Mouse (Mus musculus) C2C12 (cell line): ENCODE results near the gene Cdv3. TPM values are rescaled to one million over a fixed set of nuclear protein-coding genes. Genes with fewer than 3 reads are reported as not detected.

Experiments used
- H3K27me3 ChIP-seq: one replicate; pipeline ENCODE4 v1.6.1; 2011; ENCODE audit not compliant: control insufficient read depth, insufficient read depth, insufficient read length
- H3K36me3 ChIP-seq: one replicate; pipeline ENCODE4 v1.6.1; 2011; ENCODE audit not compliant: control insufficient read depth, insufficient read depth
- H3K4me3 ChIP-seq: one replicate; pipeline ENCODE4 v1.5.1; 2011; ENCODE audit warnings: mild to moderate bottlenecking, control low read depth; ENCODE audit not compliant: poor library complexity, insufficient read depth, severe bottlenecking
- H3K79me2 ChIP-seq: one replicate; pipeline ENCODE4 v1.6.1; 2011; ENCODE audit not compliant: control insufficient read depth, insufficient read depth
- H3K79me3 ChIP-seq: one replicate; pipeline ENCODE4 v1.6.1; 2011; ENCODE audit warnings: low read depth, control low read depth
- H3ac ChIP-seq: one replicate; pipeline ENCODE3; 2011; ENCODE audit warnings: low read depth; ENCODE audit not compliant: control insufficient read depth, insufficient read length
- CEBPB ChIP-seq: IDR thresholded peaks from one replicate; pipeline ENCODE4 v1.6.1; 2011; ENCODE audit warnings: low read depth, mild to moderate bottlenecking, control low read depth, moderate library complexity
- CTCF ChIP-seq: IDR thresholded peaks from one replicate; pipeline ENCODE4 v1.5.1; 2011; ENCODE audit not compliant: control insufficient read depth, insufficient read depth, insufficient read length
- FOSL1 ChIP-seq: IDR thresholded peaks from one replicate; pipeline ENCODE4 v1.8.0; 2011; ENCODE audit warnings: mild to moderate bottlenecking, low read length; ENCODE audit not compliant: poor library complexity, insufficient read depth, severe bottlenecking
- MAX ChIP-seq: IDR thresholded peaks from one replicate; pipeline ENCODE4 v1.6.1; 2011; ENCODE audit warnings: mild to moderate bottlenecking, control low read depth
- MYOD1 ChIP-seq: IDR thresholded peaks from one replicate; pipeline ENCODE4 v1.6.1; 2011; ENCODE audit warnings: low read depth; ENCODE audit not compliant: control insufficient read depth, insufficient read length
- MYOG ChIP-seq: IDR thresholded peaks from one replicate; pipeline ENCODE4 v1.6.1; 2011; ENCODE audit not compliant: control insufficient read depth, insufficient read length; ENCODE audit errors: extremely low read depth
- USF1 ChIP-seq: IDR thresholded peaks from one replicate; pipeline ENCODE4 v1.6.1; 2011; ENCODE audit warnings: low read depth, mild to moderate bottlenecking, control low read depth, moderate library complexity
- long read RNA-seq, 2 experiments: library from polyadenylated mRNA; unstranded; transcript quantifications; one replicate each; pipeline ENCODE4 v2.0.0; 2019 to 2020
- polyA plus RNA-seq: library from polyadenylated mRNA; unstranded; fragments of >200 nt; fragmentation: generic; extraction: Trizol; gene quantifications from one replicate; pipeline ENCODE4 v1.2.1, GENCODE M21; 2012; ENCODE audit warnings: missing spikeins

Cdv3 gene
- 89.2 TPM for polyA plus RNA-seq
- long read RNA-seq, experiment 1, partial matches to known transcripts = 32 of 32 reads
- long read RNA-seq, experiment 1, other reads (novel, unspliced or antisense) = 0 of 32 reads
- long read RNA-seq, experiment 2, partial matches to known transcripts = 2 of 24 reads
- long read RNA-seq, experiment 2, other reads (novel, unspliced or antisense) = 20 of 24 reads

DNA sequence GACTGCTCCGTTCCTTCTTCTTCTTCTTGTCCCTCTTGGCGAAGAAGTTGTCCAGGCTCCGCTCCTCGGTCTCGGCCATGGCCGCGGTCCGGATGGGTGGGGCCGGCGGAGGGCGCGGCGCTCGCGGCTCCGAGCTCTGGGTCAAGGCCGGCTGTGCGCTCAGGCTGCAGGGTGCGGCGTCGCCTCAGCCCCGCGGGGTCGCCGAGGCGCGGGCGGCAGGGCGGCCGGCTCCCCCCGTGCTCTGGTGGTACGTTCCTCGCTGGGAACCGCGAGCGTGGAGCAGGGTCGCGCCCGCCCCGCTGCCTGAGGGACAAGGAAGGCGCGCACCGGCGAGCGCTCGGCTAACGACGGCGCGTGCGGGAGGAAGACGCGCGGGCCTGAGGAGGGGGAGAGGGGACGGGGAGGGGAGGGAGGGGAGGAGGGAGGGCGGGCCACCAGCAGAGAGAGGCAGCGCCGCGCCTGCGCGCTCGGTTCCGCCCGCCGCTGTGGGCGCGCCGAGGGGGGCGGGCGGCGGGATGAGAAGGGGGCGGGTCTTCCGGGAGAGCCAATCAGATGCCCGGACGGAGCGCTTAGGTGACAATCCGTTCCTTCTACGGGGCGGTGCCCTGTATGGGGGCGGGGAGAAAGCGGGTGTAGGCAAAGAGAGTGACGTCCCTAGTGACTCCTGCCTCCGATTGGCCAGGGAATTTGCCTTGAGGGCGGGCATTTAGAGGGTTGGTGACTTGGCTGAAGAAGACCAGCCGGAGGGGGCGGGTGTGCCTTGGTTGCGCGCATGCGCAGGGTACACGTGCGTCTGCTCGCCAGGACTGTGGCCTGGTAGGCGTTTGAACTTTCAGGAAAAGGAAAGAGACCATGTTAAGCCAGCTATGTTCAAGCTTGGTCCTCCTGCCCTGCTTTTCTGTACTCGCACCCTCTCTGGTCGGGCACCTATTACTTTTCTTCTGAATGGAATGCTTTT is at the start of gene Cdv3:
TSS of gene Cdv3 (minus strand) at position 551 of the 958 bp plus-strand sequence.
- Histone ChIP-seq H3K79me3 (peaks cover 43% of the 10 kb centered on the region), H3ac (peak within 1 kb of the TSS; percentile 99), H3K79me2 (peaks cover 48% of the 10 kb centered on the region), H3K4me3 (peak within 1 kb of the TSS; percentile 81), H3K36me3 (peaks cover 34% of the 10 kb centered on the region), H3K27me3 (no peaks in the 10 kb centered on the region)
- TF ChIP-seq CEBPB (no peak), USF1 (no peak), MAX (peak; percentile 83)

DNA sequence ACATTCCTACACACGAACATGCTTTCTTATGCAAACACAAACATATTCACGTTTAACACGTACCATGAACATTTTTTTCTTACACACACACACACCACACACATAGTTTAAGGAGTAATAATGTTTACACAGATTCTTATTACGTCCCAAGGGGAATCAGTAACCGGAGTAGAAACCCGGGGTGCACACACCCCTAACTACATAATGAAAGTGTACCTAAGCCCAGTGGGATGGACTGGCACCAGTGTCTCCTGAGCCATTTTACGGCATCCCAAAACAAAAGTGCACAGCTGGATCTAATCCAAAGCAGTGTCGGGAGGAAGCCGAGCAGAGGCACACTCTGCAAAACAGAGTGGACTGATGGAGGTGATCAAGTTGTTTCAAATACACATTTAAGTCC is 47.8 kb upstream of the Cdv3 start:
- Histone ChIP-seq H3ac (no peak overlapping the region), H3K79me3 (no peaks in the 10 kb centered on the region), H3K27me3 (no peaks in the 10 kb centered on the region), H3K36me3 (no peaks in the 10 kb centered on the region), H3K79me2 (no peaks in the 10 kb centered on the region), H3K4me3 (no peak overlapping the region)
- no peak for TF ChIP-seq MAX
- TF ChIP-seq FOSL1 = no peak

DNA sequence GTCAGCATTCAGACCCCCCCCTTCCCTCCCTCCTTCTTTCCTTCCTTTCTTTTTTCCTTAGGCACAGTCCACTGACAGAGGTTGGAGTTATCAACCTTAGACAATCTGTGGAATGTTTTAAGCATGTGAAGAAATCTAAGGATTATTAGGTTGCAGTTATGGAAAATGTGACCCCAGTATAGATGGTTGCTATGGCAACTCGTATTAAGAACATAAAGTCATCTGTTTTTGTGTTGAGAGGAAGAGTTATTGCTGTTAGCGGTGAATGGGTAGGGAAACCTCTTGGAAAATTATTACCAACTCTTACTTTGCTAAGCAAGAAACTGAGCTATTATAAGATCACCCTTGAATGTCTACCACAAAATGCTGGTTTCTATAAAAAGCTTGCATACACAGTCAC is 43.5 kb upstream of the Cdv3 start:
- H3K79me3 ChIP-seq = no peaks in the 10 kb centered on the region
- H3K36me3 ChIP-seq = no peaks in the 10 kb centered on the region
- no peaks in the 10 kb centered on the region for H3K27me3 ChIP-seq
- no peaks in the 10 kb centered on the region for H3K79me2 ChIP-seq
- no peak overlapping the region for H3K4me3 ChIP-seq
- H3ac ChIP-seq = no peak overlapping the region
- TF ChIP-seq FOSL1 = no peak
- TF ChIP-seq MYOG = no peak
- TF ChIP-seq CEBPB = no peak
- TF ChIP-seq USF1 = no peak
- TF ChIP-seq MAX = no peak
- no peak for TF ChIP-seq MYOD1
- TF ChIP-seq CTCF = no peak

DNA sequence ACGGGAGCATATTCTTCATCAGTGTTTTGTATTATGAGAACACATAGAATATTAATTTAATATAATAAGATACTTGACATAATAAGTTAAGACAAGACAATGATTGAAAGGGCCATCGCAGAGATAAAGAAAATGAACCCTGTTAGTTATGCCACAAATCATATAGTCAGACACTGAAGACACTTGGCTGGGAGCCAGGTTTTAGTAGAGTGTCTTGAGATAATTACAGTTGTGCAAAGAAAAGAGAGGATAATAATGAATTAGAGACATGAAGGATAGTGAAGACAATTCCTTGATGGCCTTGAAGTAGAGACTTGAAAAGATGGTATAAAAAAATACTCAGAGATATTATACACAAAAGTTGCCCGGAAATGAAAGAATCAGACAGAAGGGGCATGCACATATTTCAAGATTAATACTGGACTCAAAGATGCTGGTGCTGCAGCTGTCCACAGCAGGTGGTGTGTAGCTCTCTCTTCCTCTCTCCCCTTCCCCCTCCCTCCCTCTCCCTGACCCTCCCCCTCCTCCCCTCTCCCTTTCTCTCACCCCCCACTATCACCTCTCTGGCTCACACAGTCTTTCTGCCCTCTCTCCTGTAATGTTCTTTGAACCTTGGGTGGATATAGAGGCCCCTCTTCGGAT is 42.6 kb upstream of the Cdv3 start:
- Histone ChIP-seq H3K79me3 (no peaks in the 10 kb centered on the region), H3K27me3 (no peaks in the 10 kb centered on the region), H3ac (no peak overlapping the region), H3K4me3 (no peak overlapping the region), H3K79me2 (no peaks in the 10 kb centered on the region), H3K36me3 (no peaks in the 10 kb centered on the region)
- peak; percentile 32 for TF ChIP-seq MYOD1
- no peak for TF ChIP-seq MAX

DNA sequence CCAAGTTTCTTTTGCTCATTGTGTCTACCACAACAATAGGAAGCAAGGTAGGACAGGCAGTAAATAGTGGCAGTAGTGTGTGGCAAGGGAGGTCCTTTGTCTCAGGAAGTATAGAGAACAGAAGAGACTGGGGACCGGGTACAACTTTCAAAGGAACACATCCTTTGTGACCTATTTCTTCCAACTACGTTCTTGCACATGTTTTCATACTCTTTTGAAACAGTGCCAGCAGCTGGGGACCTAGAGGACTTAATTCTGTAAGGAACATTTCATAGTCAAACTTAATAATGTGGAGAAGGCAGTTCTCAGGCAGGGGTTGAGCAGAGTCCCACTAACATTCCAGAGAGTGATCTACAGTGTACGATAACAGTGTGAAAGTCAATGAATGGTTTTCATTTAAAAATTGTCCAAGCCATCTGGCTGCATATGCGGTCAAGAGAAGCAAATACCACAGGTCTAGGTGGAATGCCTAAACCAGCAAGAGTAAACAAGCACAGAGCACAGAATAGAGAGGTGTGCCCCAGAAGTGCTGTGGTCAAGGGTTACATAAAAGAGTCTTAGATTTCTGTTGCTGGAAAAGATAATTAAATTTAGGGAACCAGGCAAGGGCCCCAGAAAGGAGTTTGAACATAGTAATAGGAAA is 37.8 kb upstream of the Cdv3 start:
- no peaks in the 10 kb centered on the region for H3K27me3 ChIP-seq
- TF ChIP-seq MAX (no peak), MYOG (no peak), CEBPB (no peak), CTCF (no peak), USF1 (no peak), FOSL1 (no peak)
- H3K79me2 ChIP-seq = no peaks in the 10 kb centered on the region
- H3ac ChIP-seq = no peak overlapping the region
- no peaks in the 10 kb centered on the region for H3K36me3 ChIP-seq
- H3K79me3 ChIP-seq = no peaks in the 10 kb centered on the region
- H3K4me3 ChIP-seq = no peak overlapping the region

DNA sequence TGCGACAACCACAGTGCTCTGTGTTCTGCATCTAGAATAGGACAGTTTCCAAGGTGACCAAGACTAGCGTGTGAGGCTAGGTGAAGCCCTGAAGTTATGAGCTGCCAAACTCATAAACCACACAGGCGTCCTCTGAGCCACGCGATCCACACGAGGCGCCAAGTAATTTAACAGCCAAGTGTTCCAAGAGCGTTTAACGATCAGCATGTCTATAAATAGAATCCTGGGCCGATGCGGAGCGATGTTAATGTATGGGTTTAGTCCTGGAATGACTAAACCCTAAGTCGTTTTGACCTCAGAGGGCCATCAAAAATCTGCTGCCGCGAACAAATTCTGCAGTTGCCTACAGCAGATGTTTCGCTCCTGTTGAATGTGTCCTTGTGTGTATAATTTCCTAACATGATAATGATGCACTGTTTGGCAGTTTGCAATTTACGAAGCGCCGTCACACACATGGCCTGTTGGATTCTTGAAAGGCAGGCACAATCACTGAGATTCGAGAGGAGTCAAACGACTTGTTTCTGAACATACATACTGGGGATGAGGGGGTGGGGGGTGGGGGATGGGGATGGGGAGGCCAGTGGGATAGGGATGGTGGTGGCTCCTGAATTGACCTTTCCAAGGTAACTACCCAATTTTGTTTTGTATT is 33.0 kb upstream of the Cdv3 start:
- H3K4me3 ChIP-seq = no peak overlapping the region
- no peaks in the 10 kb centered on the region for H3K27me3 ChIP-seq
- H3K79me2 ChIP-seq = no peaks in the 10 kb centered on the region
- no peaks in the 10 kb centered on the region for H3K36me3 ChIP-seq
- no peak overlapping the region for H3ac ChIP-seq
- H3K79me3 ChIP-seq = no peaks in the 10 kb centered on the region
- TF ChIP-seq MAX (peak; percentile 16), CEBPB (no peak)
